Mouse (Mus musculus) thymus, postnatal 4 days (tissue): ENCODE data around the gene Hmmr.
A peak's percentile ranks its signal among the peaks of the same experiment; 100 is the strongest.
"Not testable (repeated sequence)": the region's sequence is repeated elsewhere in the genome, so short reads cannot be mapped to it uniquely, and the experiment has no call there.

Source experiments
- DNase-seq: peaks from one replicate; pipeline ENCODE4 v3.0.0; 2021

Hmmr gene

DNA sequence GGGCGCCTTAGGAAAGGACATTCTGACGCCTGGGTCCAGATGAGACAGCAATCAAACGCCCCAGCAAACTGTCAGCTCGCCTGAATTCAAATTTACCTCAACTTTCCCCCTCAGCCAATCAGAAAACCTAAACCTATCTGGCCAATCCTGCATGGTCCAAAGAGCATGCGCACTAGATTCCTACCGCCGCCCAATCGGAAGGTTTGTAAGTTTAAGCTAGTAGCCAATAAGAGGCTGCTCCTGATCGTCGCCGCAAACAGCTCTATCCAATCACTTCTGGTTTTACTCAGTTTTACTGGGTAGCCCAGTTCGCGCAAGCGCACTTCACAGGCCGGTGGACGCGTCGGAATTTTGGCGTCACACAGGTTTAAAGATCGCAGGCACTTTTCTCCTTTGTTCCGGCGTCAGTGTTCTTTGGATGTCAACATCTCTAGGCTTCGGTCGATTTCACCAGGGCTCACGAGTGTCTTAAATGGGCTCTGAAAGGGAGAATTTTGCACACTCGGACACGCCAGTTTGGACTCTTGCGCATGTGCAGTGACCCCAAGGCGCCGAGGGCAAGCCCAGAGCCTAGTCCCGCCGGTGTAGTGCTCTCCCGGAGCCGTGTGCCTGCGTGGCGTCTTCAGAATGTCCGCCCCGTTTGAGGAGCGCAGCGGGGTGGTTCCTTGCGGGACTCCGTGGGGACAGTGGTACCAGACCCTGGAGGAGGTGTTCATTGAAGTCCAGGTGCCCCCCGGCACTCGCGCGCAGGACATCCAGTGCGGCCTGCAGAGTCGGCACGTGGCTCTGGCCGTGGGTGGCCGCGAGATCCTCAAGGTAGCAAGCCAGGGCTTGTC lies at the start of gene Hmmr, which contains the start of gene Nudcd2:
Gene Hmmr, minus strand, starts transcription at position 84 of the 836 bp plus-strand sequence.
Gene Nudcd2, plus strand, starts transcription at position 329 of the 836 bp plus-strand sequence.
- DNase-seq: peak; percentile 92

DNA sequence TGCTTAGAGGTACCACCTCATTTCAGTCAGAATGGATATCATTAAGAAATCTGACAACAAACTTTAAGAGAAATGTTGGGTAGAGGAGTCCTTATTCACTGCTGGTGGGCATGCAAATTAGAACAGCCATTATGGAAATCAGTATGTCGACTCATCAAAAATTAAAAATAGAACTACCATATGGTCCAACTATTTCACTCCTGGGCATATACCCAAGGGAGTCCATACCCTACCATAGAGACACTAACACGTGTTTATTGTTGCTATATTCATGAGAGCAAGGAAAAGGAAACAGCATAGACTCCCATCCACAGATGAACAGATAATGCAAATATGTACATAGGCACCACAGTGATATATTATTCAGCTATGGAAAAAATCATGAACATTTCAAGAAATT lies 48.6 kb upstream of the Hmmr start:
- no peak for DNase-seq

DNA sequence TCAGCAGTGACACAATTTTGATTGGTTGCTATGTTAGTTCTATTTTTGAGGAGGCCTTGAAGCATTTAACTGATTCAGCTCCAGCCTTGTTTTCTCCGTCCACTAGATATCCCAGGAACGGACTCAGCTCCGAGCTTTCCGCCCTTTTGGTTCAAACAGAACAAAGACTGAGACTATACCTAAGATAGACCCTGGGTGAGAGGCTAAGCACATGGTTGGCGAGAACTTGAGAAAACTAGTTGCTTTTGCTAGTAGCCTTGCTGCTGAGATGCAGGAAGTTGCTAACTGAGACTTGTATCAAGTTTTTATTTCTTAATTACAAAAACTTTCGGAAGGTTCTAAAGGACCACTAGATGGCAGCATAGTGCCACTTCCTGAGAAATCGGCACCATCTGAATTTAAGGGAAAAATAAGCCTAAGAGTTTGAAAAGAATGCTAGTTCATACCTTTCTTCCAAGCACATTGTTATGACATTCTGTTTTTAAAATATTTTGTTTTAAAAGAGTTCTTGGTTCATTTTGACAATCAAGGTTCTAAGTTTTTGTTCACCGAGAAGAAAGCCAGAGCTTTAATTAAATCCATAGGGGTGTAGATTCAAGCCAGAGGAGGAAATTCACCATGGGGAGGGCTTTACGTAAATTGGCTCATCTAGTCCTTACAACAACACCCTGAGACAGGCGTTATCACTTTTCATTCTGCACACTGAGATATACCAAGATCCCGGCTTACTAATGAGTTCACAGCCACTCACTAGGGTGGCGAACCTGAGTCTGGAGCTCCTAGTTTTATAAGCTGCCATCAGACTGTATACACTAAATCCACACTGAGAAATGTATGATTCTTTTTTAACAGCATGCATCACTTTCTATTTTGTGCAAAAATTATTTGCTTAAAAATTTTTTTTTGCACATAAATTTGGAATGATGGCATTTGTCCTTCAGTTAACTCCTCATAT lies 42.4 kb upstream of the Hmmr start:
- no peak for DNase-seq

DNA sequence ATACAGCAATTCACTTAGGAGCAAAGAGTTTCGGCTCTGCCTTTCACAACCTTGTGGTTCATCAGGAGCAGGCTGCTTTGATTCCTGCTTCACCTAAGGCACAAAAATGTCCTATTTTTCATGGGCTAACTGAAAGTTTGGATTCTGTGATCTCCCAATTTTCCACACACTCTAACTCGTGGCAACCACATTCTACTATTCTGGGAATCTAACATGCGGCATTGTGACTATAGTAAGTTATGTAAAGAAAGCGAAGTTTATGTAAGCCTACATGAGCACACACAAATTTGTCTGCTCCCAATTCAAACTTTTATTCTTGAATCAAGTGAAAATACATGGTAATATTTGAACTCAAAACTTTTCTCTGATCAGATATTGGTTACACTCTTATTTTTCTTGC lies 31.5 kb upstream of the Hmmr start:
- DNase-seq: no peak

DNA sequence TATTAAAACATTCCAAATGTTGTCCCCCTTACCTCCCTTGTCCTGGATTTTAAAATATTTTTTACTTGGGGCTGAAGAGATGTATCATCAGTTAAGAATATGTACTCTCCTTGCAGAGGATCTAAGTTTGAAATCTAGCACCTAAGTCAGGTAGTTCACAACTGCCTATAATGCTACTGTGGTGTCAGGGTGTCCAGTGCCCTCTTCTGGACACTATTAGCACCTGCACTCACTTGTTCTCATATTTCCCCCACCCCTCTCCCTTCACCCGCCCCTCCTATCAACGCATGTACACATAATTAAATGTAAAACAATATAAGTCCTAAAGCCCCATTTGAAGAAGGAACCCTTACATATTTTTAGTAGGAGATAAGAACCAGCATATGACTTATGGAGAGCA lies 30.2 kb upstream of the Hmmr start:
- DNase-seq: peak; percentile 23

DNA sequence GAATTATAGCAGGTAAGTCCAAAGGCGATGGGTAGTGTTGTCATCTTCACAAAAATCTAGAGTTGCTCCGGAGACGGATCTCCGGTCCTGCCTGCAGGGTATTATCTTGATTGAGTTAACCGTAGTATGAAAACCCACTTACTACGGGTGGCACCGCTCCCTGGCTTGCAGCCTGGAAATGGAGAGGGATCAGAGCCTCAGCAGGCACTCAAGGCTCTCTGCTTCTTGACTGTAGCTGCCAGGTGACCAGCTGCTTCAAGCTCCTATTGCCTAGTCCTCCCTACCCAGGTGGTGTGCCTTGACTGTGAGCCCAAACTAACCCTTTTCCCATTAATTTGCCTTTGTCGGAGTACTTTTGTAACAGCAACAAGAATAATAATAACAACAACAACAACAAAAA lies 26.7 kb upstream of the Hmmr start:
- DNase-seq: no peak

DNA sequence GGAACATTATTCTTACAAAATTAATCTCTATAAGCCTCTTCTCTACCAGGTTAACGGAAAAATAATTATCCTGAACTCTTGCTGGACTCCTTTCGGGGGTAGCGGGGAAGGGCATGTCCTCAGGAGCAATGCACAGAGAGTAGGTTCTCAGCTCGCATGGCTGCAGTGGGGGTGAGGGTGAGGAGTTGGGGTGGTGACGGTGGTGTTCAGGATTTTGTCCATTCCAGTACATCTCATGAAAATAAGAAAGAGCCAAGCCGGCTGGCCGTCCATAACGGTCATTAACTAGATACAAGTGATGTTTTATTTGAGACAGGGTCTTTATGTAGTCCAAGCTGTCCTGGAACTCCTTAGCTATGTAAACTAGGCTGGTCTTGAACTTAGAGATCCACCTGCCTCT lies 22.7 kb upstream of the Hmmr start:
- no peak for DNase-seq

DNA sequence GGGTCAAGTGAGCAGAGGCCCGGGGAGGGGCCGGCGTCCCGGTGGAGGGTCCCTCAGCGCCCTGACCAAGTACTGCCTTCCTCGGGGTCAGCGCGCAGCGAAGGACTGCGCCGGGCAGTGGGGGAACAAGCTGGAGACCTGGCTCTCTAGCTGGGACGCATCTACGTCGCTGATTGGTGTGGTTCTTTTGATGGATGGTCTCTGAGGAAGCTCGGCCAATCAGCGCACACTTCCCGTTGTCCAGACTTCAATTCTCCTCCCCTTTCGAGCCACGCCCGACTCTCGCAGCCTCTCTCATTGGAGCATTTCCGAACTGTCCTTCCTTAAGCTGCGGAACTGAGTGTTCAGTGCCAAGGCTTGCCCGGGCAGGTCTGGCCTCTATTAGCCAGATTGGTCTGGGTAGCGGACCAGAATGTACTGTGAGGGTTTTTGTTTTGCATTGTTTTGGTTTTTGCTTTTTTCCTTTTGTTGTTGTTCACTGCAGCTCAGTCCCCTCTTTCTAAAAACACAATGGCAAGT lies 21.9 kb upstream of the Hmmr start, which contains the start of gene Ccng1:
Gene Ccng1, minus strand, starts transcription at position 203 of the 519 bp plus-strand sequence.
- peak; percentile 84 for DNase-seq

DNA sequence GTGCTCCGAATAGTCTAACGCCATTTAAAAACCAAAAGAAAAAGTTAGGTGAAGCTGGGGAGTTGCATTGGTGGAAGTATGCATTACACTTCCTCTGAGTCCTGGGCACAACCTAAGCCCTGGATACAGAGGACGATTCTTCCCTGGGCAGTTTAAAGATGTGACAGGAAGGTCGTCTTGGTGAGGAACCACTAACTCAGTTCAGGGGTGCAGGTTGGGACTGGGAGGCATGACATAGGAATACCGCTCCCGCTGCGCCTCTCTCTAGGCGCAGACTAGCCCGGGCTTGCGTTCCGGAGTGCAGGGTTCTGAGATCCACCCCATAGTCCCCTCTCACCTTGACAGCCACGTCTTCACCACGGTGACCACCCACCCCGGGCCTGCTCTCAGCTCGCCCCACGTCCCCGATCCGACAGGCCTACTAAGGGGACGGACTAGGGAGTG lies 21.5 kb upstream of the Hmmr start:
- DNase-seq: no peak

DNA sequence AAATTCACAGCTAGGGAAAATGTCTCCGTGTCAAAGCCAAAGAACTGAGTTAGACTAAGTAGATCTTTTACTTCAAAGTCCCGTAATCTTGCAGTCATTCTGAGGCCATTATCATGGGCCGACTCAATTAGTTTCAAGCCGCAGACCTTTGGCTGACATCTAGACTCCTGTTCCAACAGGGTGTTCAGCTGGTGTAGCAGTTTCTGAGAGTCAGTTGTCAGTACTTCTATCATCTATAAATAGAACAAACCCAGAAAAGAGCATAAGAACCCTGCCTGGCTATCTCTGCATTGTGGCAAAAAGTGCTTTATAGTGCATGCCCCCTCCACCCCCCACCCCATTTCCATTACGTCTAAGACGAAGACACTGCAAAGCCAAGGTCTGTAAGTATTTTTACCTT lies 20.6 kb upstream of the Hmmr start:
- DNase-seq: no peak

DNA sequence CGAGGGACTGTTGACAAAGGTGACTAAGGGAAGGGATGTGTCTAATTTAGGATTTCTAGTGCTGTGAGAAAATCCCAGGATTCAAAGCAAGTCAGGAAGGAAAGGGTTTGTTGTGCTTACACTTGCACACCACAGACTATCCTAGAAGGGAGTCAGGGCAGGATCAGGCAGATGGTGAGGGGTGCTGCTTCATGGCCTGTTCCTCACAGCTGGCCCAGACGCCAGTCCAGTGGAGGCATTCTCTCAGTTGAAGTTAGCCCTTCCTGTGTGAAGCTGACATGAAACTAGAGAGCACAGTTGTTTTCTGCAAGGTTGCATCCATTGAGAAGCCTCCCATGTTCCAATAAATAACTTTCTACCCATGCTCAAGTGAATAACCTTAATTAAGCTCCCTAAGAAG lies 14.5 kb upstream of the Hmmr start:
- no peak for DNase-seq

DNA sequence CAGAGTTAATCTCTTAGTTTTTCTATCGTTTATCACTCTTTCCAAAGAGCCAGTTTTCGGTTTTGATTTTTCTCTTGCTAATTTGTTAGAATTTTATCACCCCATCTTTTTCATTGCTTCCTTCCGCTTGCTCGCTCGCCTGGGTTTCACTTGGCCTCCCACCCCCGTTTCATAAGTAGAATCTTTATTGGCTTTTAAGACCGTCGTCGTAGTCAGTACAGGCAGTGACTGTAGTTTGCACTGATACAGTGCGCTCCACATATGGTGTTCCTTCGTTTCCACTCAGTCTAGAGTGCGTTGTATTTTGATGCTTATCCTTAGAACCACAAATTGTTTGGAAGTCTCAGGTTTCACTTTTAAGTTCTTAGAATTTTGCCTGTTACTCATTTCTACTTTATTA lies 13.1 kb upstream of the Hmmr start:
- DNase-seq: no peak

DNA sequence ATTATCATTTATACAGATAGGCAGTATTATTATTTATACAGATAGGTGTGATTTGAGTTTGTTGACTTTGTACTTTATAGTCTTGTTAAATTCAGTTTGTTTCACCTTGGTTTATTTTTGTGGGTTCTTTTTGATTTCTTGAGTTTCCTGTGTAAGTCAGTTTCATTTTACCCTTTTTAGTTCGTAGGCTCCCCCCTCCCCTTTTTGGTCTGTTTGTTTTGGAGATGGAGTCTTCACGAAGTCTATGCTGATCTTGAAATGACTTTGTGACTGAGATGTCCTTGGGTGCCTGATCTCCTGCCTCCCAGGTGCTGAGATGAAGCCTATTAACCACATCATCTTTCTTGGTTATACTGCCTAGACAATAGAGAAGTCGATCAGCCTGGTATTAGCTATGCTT lies 11.1 kb upstream of the Hmmr start:
- no peak for DNase-seq

DNA sequence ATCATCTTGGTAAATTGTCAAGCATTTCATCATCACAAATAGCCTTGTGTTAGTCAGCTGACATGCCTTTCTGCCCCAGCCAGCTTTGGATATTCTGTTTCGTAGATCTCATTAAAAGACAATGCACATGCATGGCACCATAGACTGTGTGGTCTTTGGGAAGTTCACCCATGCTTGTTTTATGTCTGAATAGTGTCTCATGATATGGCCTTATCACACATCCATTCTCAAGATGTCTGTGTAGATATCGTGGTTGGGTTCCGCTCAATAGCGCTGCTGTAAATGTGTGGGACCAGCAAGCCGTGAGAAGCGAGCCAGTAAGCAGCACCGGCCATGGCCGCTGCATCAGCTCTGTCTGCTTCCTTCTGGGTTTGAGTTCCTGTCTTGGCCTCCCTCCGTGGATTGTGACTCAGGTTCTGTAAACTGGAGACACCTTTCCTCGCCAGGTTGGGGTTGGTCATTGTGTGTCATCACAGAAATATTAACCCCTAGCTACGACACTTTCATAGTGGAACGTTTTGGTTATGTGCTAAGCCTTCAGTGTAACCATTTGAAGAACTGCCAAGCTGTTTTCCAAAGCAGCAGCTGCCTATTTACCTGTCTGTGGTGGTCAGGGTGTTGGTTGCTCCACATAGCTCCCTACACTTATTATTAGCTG lies 8.5 kb upstream of the Hmmr start:
- DNase-seq: no peak

DNA sequence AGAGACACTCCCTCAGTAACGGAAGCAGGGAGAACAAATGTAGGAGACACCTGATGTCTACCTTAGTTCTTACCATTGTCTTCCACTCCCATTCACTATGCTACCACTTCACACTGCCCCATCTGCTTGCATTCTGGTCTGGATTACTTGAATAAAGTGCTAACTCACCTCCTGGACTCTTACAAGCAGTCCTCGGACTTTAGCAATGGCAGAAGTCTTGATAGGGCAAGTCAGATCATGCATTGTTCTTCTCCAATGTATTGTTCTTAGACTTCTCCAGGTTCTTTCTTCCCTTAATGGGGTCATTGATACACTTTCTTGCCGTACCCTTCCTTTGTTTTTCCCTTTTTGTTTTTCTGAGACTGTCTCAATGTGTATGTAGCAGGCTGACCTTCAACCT lies 4.1 kb upstream of the Hmmr start:
- DNase-seq: no peak

DNA sequence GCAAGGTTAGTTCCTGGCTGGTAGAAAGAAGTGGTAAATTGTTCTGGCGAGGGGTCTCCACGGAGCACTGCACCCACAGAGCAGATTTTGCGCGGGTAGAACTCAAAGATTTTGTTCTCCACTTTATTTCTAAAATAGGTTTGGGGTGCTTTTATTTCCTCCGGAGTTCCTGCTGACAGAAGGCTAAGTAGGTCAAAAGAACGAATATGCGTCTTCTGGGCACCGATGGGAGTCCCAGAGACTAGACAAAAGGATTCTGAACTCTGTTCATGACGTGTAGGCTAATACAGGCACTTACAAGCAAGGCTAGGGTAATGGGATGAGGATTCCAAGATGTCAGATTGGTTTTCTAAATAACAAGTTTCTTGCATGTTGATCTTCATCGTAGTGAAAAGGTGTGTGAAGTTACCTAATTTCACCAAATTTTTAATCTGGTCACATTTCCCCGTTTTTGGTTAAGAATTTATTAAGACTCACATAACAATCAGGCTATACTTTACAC lies 1.1 kb upstream of the Hmmr start:
- DNase-seq: no peak

DNA sequence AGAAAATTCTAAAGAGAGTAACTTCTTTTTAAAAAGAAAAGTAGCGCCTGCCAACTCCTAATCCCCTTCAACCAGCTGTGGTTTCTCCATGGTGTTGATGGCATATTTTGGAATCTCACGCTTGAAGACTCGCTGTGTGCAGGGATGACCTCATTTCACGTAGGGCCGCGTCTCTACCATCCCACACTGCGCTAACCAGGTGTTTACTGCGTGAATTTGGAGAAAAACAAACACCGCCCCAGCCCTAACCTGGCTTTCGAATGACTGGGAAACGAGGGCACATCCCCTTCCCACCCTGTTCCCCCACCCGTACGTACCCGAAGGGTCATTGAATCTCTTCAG lies 254 bp downstream of the Hmmr start:
- no peak for DNase-seq

DNA sequence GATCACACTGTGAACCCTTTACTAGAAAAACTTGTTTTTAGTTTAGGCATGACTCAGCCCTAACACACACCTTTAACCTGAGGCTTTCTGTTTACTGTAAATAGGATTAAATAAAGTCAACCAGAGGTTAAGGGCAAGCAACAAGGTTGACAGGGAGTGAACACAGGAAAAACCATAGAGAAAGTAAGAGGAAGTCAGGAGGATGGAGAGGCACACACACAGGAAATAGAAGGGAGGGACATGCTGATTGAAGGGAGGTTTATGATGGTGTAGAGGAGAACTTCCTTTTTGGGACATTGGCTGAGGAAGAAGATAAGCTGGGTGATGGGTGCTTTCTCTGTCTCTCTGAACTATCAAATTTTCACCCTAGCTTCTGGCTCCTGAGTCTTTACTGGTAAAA lies 14.9 kb downstream of the Hmmr start:
- DNase-seq: no peak

DNA sequence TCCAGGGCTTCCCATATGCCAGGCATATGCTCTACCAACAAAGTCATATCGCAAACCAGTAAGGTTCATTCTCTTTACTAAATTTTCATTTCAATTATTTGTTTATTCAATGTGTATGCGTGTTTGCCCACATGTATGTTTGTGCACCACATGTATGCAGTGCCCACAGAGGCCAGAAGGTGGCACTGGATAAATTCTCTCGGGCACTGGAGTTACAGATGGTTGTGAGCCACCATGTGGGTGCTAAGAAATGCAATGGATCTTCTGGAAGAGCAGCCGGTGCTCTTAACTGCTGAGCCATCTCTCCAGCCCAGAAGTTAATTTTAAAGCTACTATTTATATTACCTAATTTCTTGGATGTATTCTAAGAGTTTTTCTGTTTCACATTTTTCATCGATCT lies 17.7 kb downstream of the Hmmr start:
- peak; percentile 18 for DNase-seq

DNA sequence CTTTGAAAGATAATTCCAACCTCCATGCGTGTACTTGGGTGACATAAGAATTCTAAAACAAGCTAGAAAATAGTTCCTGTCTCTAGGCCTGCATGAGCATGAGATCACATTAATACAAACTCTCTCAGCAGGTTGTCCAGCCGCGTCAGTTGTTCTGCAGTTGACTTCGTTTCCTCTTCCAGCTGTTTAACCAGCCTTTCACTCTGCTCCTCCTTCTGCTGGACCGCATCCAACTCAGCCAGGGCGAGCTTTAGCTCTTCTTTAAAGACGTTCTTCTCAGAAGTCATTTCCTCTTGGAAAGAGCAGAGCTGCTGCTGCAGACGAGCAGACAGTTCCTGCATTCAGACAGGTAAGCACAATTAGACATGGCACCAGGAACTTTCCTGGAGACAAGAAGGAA lies 19.4 kb downstream of the Hmmr start:
- no peak for DNase-seq

DNA sequence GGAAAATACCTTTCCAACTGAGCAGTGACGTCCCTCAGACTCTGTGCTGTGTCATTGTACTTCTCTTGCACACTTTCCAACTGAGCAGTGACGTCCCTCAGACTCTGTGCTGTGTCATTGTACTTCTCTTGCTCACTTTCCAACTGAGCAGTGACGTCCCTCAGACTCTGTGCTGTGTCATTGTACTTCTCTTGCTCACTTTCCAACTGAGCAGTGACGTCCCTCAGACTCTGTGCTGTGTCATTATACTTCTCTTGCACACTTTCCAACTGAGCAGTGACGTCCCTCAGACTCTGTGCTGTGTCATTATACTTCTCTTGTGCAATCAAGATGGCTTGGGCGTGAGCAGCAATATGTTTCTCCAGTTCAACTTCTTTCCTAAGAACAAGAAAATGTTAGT lies 23.3 kb downstream of the Hmmr start:
- not testable (repeated sequence) for DNase-seq

DNA sequence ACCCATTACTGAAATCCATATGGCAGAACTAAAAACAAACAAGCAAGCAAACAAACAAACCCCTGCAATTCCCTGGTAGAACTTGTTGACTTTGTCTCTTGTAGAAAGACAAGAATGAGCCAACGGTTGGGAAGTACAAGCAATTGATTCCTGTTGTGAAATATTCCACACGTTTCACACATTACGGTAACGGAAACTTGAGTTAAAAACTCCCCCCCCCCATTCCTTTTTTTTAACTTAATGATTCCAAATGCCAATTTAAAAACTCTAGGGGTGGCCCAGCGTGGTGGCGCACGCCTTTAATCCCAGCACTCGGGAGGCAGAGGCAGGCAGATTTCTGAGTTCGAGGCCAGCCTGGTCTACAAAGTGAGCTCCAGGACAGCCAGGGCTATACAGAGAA lies 38.1 kb downstream of the Hmmr start, which contains the start of gene Mat2b:
Gene Mat2b, minus strand, starts transcription at position 101 of the 400 bp plus-strand sequence.
- DNase-seq: no peak
